Mouse (Mus musculus): ENCODE data around the gene Tnnt3. TPM values are rescaled to one million over a fixed set of nuclear protein-coding genes. Genes with fewer than 3 reads are reported as not detected.
A peak's percentile ranks its signal among the peaks of the same experiment; 100 is the strongest.

Gene Tnnt3
- polyA plus RNA-seq, 1 experiment, result 0.39 TPM

GRCm38 (mm10) chr7:142529350-142529749 lies 30.7 kb downstream of the Tnnt3 start:
- Histone ChIP-seq H3K4me3 (replicated peaks; ENCODE audit: insufficient read depth, low read depth, low read length) (no peak overlapping the region), H3K27me3 (ENCODE audit: control insufficient read depth, insufficient read depth, low read length) (no peaks in the 10 kb centered on the region), H3K4me1 (ENCODE audit: control insufficient read depth, insufficient read depth, low read length) (peaks cover 7% of the 10 kb centered on the region), H3K27ac (ENCODE audit: insufficient read depth, low read length) (no peak overlapping the region)
- TF ChIP-seq CTCF (IDR thresholded peaks at IDR 0.05; ENCODE audit: borderline replicate concordance, insufficient read depth, low read depth, low read length) (no peak), POLR2A (IDR thresholded peaks at IDR 0.05; ENCODE audit: borderline replicate concordance, insufficient read depth, low read length) (no peak)
- no peak for DNase-seq
- WGBS, result 66% methylated on average over 10 of the region's 10 CpGs

DNA sequence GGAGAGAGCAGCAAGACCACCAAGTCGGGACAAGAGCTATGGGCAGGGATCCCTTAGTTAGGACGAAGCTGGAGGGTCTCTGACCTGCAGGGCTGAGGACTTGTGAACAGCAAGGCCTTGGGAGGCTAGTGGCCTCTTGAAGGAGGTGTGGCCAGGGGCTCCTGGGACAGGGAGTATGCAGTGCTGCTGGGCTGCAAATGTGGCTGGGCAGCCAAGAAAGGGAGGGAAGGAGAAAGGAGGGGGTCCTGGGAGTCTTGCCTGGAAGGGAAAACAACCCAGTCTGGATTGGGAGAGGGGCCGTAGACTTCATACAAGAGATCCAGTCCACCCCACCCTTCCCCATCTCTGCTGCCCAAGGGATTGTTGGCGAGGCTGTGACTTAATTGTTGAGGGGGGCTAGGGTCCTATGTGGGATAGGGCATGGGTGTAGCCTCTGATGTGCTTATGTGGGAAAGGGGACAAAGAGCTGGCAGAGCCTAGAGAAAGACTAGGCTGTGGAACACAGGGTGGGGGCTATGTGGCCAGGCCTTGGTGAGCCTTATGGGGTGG lies 33.4 kb downstream of the Tnnt3 start:
- DNase-seq, result peak in 1 of 2 experiments; percentile 19

GRCm38 (mm10) chr7:142532671-142533058 lies 34.0 kb downstream of the Tnnt3 start, which contains the start of gene Mrpl23:
Gene Mrpl23, plus strand, starts transcription at chr7:142532686.
- peak within 1 kb of the TSS; percentile 93 for H3K4me3 ChIP-seq (replicated peaks; ENCODE audit: insufficient read depth, low read depth, low read length)
- peaks cover 7% of the 10 kb centered on the region for H3K4me1 ChIP-seq (ENCODE audit: control insufficient read depth, insufficient read depth, low read length)
- DNase-seq, result no peak
- 4% methylated on average over 17 of the region's 17 CpGs for WGBS
- H3K27me3 ChIP-seq (ENCODE audit: control insufficient read depth, insufficient read depth, low read length), result no peaks in the 10 kb centered on the region
- H3K27ac ChIP-seq (ENCODE audit: insufficient read depth, low read length), result peak within 1 kb of the TSS; percentile 33; the same call in 1 of the 2 replicates
- TF ChIP-seq POLR2A (IDR thresholded peaks at IDR 0.05; ENCODE audit: borderline replicate concordance, insufficient read depth, low read length), result no peak
- no peak for TF ChIP-seq CTCF (IDR thresholded peaks at IDR 0.05; ENCODE audit: borderline replicate concordance, insufficient read depth, low read depth, low read length)

More for the DNA sequence above, 33.4 kb downstream of the Tnnt3 start:
- Histone ChIP-seq H3K4me3 (replicated peaks; ENCODE audit: insufficient read depth, low read depth, low read length) (no peak overlapping the region), H3K27ac (ENCODE audit: insufficient read depth, low read length) (no peak overlapping the region), H3K27me3 (ENCODE audit: control insufficient read depth, insufficient read depth, low read length) (no peaks in the 10 kb centered on the region), H3K4me1 (ENCODE audit: control insufficient read depth, insufficient read depth, low read length) (peaks cover 7% of the 10 kb centered on the region)
- no peak for TF ChIP-seq POLR2A (IDR thresholded peaks at IDR 0.05; ENCODE audit: borderline replicate concordance, insufficient read depth, low read length)
- TF ChIP-seq CTCF (IDR thresholded peaks at IDR 0.05; ENCODE audit: borderline replicate concordance, insufficient read depth, low read depth, low read length), result no peak
- WGBS, result 90% methylated on average over 4 of the region's 4 CpGs

- WGBS, result under 1% methylated on average over 44 of the region's 44 CpGs
- TF ChIP-seq POLR2A (IDR thresholded peaks at IDR 0.05; ENCODE audit: borderline replicate concordance, insufficient read depth, low read length) (peak; percentile 45; the same call in 1 of the 2 replicates), CTCF (IDR thresholded peaks at IDR 0.05; ENCODE audit: borderline replicate concordance, insufficient read depth, low read depth, low read length) (peak; percentile 80)
- peak; percentile 87 to 92 for DNase-seq
- Histone ChIP-seq H3K4me3 (replicated peaks; ENCODE audit: insufficient read depth, low read depth, low read length) (peak overlapping the region; percentile 93), H3K27me3 (ENCODE audit: control insufficient read depth, insufficient read depth, low read length) (no peaks in the 10 kb centered on the region), H3K4me1 (ENCODE audit: control insufficient read depth, insufficient read depth, low read length) (peaks cover 10% of the 10 kb centered on the region), H3K27ac (ENCODE audit: insufficient read depth, low read length) (peak overlapping the region; percentile 33; the same call in 1 of the 2 replicates)
These were observed 34.6 kb downstream of the Tnnt3 start for GRCm38 (mm10) chr7:142533059-142533855.

GRCm38 (mm10) chr7:142535116-142535515 lies 36.5 kb downstream of the Tnnt3 start:
- no peak for TF ChIP-seq CTCF (IDR thresholded peaks at IDR 0.05; ENCODE audit: borderline replicate concordance, insufficient read depth, low read depth, low read length)
- TF ChIP-seq POLR2A (IDR thresholded peaks at IDR 0.05; ENCODE audit: borderline replicate concordance, insufficient read depth, low read length), result no peak
- Histone ChIP-seq H3K4me1 (ENCODE audit: control insufficient read depth, insufficient read depth, low read length) (peaks cover 10% of the 10 kb centered on the region), H3K4me3 (replicated peaks; ENCODE audit: insufficient read depth, low read depth, low read length) (no peak overlapping the region), H3K27me3 (ENCODE audit: control insufficient read depth, insufficient read depth, low read length) (no peaks in the 10 kb centered on the region), H3K27ac (ENCODE audit: insufficient read depth, low read length) (no peak overlapping the region)
- no peak for DNase-seq
- WGBS, result 73% methylated on average over 4 of the region's 4 CpGs

DNA sequence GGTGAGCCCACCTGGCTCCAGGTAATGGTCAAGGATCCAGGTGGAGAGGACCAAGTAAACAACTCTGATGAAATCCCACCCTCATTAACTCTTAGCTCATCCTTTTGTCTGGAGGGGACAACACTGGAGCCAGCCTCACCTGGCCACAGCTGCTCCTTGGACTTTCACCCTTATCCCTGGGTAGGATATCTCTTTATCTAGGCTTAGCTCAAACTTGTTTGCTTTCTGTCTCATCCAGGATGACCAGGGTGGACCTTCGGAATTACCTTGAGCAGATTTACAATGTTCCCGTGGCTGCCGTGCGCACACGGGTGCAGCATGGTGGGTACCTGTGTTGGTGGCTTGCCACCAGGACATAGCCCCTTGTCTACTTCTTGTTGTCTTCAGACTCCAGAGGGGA lies 37.2 kb downstream of the Tnnt3 start:
- H3K27ac ChIP-seq (ENCODE audit: insufficient read depth, low read length), result no peak overlapping the region
- H3K4me1 ChIP-seq (ENCODE audit: control insufficient read depth, insufficient read depth, low read length), result peaks cover 10% of the 10 kb centered on the region
- WGBS, result 96% methylated on average over 5 of the region's 5 CpGs
- DNase-seq, result no peak
- no peaks in the 10 kb centered on the region for H3K27me3 ChIP-seq (ENCODE audit: control insufficient read depth, insufficient read depth, low read length)
- TF ChIP-seq POLR2A (IDR thresholded peaks at IDR 0.05; ENCODE audit: borderline replicate concordance, insufficient read depth, low read length), result no peak
- no peak for TF ChIP-seq CTCF (IDR thresholded peaks at IDR 0.05; ENCODE audit: borderline replicate concordance, insufficient read depth, low read depth, low read length)
- no peak overlapping the region for H3K4me3 ChIP-seq (replicated peaks; ENCODE audit: insufficient read depth, low read depth, low read length)

DNA sequence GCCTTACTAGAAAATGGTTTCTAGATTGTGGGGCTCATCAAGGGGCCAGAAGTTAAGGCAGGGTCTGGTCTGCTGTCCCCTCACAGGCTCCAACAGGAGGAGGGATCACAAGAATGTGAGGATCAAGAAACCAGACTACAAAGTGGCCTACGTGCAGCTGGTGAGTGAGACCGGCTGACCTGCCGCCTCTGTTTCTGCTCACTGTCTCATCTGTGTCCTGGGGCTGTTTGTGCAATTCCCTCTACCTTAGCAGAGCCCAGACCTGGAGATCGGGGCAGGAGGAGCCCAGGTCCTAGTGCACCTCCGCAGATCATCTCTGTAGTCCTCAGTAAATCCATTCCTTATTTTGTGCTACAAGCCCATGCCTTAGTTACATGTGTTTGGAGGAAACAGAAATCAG lies 38.5 kb downstream of the Tnnt3 start:
- TF ChIP-seq POLR2A (IDR thresholded peaks at IDR 0.05; ENCODE audit: borderline replicate concordance, insufficient read depth, low read length) (no peak), CTCF (IDR thresholded peaks at IDR 0.05; ENCODE audit: borderline replicate concordance, insufficient read depth, low read depth, low read length) (no peak)
- 86% methylated on average over 5 of the region's 5 CpGs for WGBS

More for the DNA sequence above, 38.5 kb downstream of the Tnnt3 start:
- Histone ChIP-seq H3K27ac (ENCODE audit: insufficient read depth, low read length) (no peak overlapping the region), H3K4me1 (ENCODE audit: control insufficient read depth, insufficient read depth, low read length) (peaks cover 10% of the 10 kb centered on the region), H3K4me3 (replicated peaks; ENCODE audit: insufficient read depth, low read depth, low read length) (no peak overlapping the region), H3K27me3 (ENCODE audit: control insufficient read depth, insufficient read depth, low read length) (no peaks in the 10 kb centered on the region)
- DNase-seq, result peak in 1 of 2 experiments; percentile 19
